Comparison of ENCODE assay signal across 8 mouse cellular contexts in the genomic region with DNA sequence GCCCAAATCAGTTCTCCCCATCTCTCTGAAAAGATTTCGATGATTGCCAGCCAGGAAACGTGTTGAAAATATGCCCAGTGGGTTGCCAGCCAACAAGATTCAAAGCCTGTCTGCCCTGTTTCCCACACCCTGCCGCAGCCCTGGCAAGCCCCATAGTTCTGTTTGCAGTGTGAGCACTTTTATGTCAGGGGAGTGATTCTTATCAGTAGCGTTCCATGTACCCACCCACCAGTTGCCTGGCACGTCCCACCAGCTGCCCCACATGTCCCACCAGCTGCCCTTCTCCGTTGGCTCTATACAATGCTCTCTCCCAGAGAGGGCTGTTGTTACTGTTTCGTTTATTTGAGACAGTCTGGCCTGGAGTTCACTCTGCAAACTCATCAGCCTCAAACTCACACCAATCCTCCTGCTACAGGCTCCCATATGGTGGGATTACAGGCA. TPM values are rescaled to one million over a fixed set of nuclear protein-coding genes. Genes with fewer than 3 reads are reported as not detected.
DNase-seq lines count a peak whose midpoint lies in the region; ATAC-seq and TF ChIP-seq lines count a peak whose summit lies in the region.

No protein-coding gene starts in this region.

- WGBS in heart, embryonic 15.5 days = 34% methylated on average over 7 of the region's 7 CpGs
- 33% methylated on average over 7 of the region's 7 CpGs for WGBS in hindbrain, embryonic 15.5 days
- 40% methylated on average over 7 of the region's 7 CpGs for WGBS in midbrain, embryonic 14.5 days

- peaks cover 20% of the 10 kb centered on the region for H3K4me1 ChIP-seq in heart, embryonic 15.5 days (replicated peaks)
- H3K4me1 ChIP-seq in hindbrain, embryonic 15.5 days (replicated peaks) = peaks cover 19% of the 10 kb centered on the region
- H3K4me1 ChIP-seq in midbrain, embryonic 14.5 days (ENCODE audit: control insufficient read depth, insufficient read depth, low read length) = peaks cover 14% of the 10 kb centered on the region

- H3K9ac ChIP-seq in heart, embryonic 15.5 days = no peak overlapping the region
- no peak overlapping the region for H3K9ac ChIP-seq in hindbrain, embryonic 15.5 days
- H3K9ac ChIP-seq in midbrain, embryonic 14.5 days (replicated peaks; ENCODE audit: low read length) = no peak overlapping the region

- no peak overlapping the region; the same call in 1 of the 2 replicates for H3K27ac ChIP-seq in heart, embryonic 15.5 days
- H3K27ac ChIP-seq in hindbrain, embryonic 15.5 days (replicated peaks) = peak overlapping the region; percentile 73
- no peak overlapping the region; the same call in 1 of the 2 replicates for H3K27ac ChIP-seq in midbrain, embryonic 14.5 days (replicated peaks; ENCODE audit: low read depth, low read length)
- H3K27ac ChIP-seq in gastrocnemius, adult 2 months = no peak overlapping the region

- intact Hi-C loops in heart, postnatal 36 days (cut with DNase I) = no loop called here
- intact Hi-C loops in gastrocnemius, adult 2 months (cut with DNase I) = no loop called here

- no peak for TF ChIP-seq CTCF in gastrocnemius, adult 2 months (IDR thresholded peaks at IDR 0.05)

- no peak overlapping the region for H3K4me3 ChIP-seq in heart, embryonic 15.5 days
- no peak overlapping the region for H3K4me3 ChIP-seq in hindbrain, embryonic 15.5 days
- H3K4me3 ChIP-seq in midbrain, embryonic 14.5 days (replicated peaks; ENCODE audit: low read depth, low read length) = no peak overlapping the region
- no peak overlapping the region for H3K4me3 ChIP-seq in gastrocnemius, adult 2 months

- no peaks in the 10 kb centered on the region; the same call in 1 of the 2 replicates for H3K27me3 ChIP-seq in heart, embryonic 15.5 days
- H3K27me3 ChIP-seq in hindbrain, embryonic 15.5 days = no peaks in the 10 kb centered on the region
- H3K27me3 ChIP-seq in midbrain, embryonic 14.5 days (ENCODE audit: control insufficient read depth, insufficient read depth, low read length) = no peaks in the 10 kb centered on the region

- H3K36me3 ChIP-seq in heart, embryonic 15.5 days = no peaks in the 10 kb centered on the region
- H3K36me3 ChIP-seq in hindbrain, embryonic 15.5 days = no peaks in the 10 kb centered on the region
- no peaks in the 10 kb centered on the region for H3K36me3 ChIP-seq in midbrain, embryonic 14.5 days (ENCODE audit: control insufficient read depth, insufficient read depth, low read length)

- DNase-seq in heart, postnatal 36 days = no peak
- peak; percentile 74 for DNase-seq in brain, adult 2 months (ENCODE audit: low read depth, low spot score)
- DNase-seq in layer of hippocampus, postnatal 14 days (ENCODE audit: low spot score in 2 of 2) = peak; percentile 81 to 90
- DNase-seq in midbrain, embryonic 14.5 days = peak; percentile 48
- peak; percentile 45 for DNase-seq in thymus, postnatal 14 days
- DNase-seq in gastrocnemius, adult 2 months = no peak

- H3K9me3 ChIP-seq in heart, embryonic 15.5 days (replicated peaks) = no peaks in the 10 kb centered on the region
- H3K9me3 ChIP-seq in hindbrain, embryonic 15.5 days = no peaks in the 10 kb centered on the region
- no peaks in the 10 kb centered on the region for H3K9me3 ChIP-seq in midbrain, embryonic 14.5 days (ENCODE audit: control insufficient read depth, low read length)

- ATAC-seq in heart, embryonic 15.5 days (replicated peaks; ENCODE audit: insufficient number of reproducible peaks, insufficient read depth, low FRiP score, low read depth) = 0 out of 2 replicates have a peak, but pooled peaks have one; percentile 16
- ATAC-seq in hindbrain, embryonic 15.5 days (ENCODE audit: low FRiP score, low read depth) = peak; percentile 63; the same call in 1 of the 2 replicates
- ATAC-seq in midbrain, embryonic 14.5 days (ENCODE audit: low FRiP score, low TSS enrichment) = 0 out of 2 replicates have a peak, but pooled peaks have one; percentile 39

- no peak overlapping the region for H3K4me2 ChIP-seq in heart, embryonic 15.5 days
- H3K4me2 ChIP-seq in hindbrain, embryonic 15.5 days = no peak overlapping the region
- H3K4me2 ChIP-seq in midbrain, embryonic 14.5 days (ENCODE audit: low read length) = no peak overlapping the region

RNA-seq across cellular contexts. Expression of a gene that starts 0.7 kb away (rescaled TPM):
- 8.8 and 28.5 TPM in 2 replicates for polyA plus RNA-seq in heart, embryonic 15.5 days (2015; fragmentation: Nextera tagmentation; extraction: Ambion mirVana)
- total RNA-seq in heart, postnatal 36 days (2021) = 1 to 10 TPM; 3.8 to 5.0 TPM
- 2.9 and 7.0 TPM in 2 replicates for polyA plus RNA-seq in hindbrain, embryonic 15.5 days (2015; fragmentation: Nextera tagmentation; extraction: Ambion mirVana)
- 1 to 10 TPM; 1.1 to 2.4 TPM for total RNA-seq in layer of hippocampus, postnatal 14 days (2021)
- polyA plus RNA-seq in midbrain, embryonic 14.5 days (2014; fragmentation: Nextera tagmentation; extraction: Ambion mirVana) = 3.3 and 8.4 TPM in 2 replicates
- total RNA-seq in gastrocnemius, adult 2 months (2021) = 1 to 10 TPM; 2.9 to 4.0 TPM

RNA-seq across cellular contexts. Expression of a gene that starts 51.3 kb away (rescaled TPM):
- polyA plus RNA-seq in heart, embryonic 15.5 days (2015; fragmentation: Nextera tagmentation; extraction: Ambion mirVana) = 29.0 and 34.2 TPM in 2 replicates
- total RNA-seq in heart, postnatal 36 days (2021) = under 1 TPM; 0.86 to 0.87 TPM
- 8.4 and 10.0 TPM in 2 replicates for polyA plus RNA-seq in hindbrain, embryonic 15.5 days (2015; fragmentation: Nextera tagmentation; extraction: Ambion mirVana)
- total RNA-seq in layer of hippocampus, postnatal 14 days (2021) = 1 to 10 TPM; 1.6 to 1.7 TPM
- polyA plus RNA-seq in midbrain, embryonic 14.5 days (2014; fragmentation: Nextera tagmentation; extraction: Ambion mirVana) = 5.2 and 12.6 TPM in 2 replicates
- total RNA-seq in gastrocnemius, adult 2 months (2021) = not detected

Comparison
In these comparisons a context has a peak if more than half of its experiments do, and no peak if none do; other contexts are left out.
1. DNase-seq: peak in brain, adult 2 months (single experiment), layer of hippocampus, postnatal 14 days (2 of 2), midbrain, embryonic 14.5 days (single experiment) and thymus, postnatal 14 days (single experiment); none in heart, postnatal 36 days (0 of 2) and gastrocnemius, adult 2 months (single experiment).
2. Peak in every context shown above with its lines, with median percentiles within 50 percentile points of each other: ATAC-seq.